Mouse (Mus musculus) liver, embryonic 14.5 days (tissue): Measurements from ENCODE around the gene Nt5c.

ENCODE experiments used
- CTCF ChIP-seq: IDR thresholded peaks from 2 replicates; pipeline ENCODE4 v1.5.1; 2016; ENCODE audit warnings: antibody characterized with exemption, low read depth, control low read depth
- EP300 ChIP-seq: IDR thresholded peaks from 2 replicates; pipeline ENCODE4 v1.6.1; 2016; ENCODE audit warnings: antibody characterized with exemption, low read depth

- TF ChIP-seq CTCF (no peak), EP300 (no peak)
Observed at GRCm38 (mm10) chr11:115461846-115462242, 29.8 kb downstream of the Nt5c start.
